Mouse (Mus musculus) spleen, adult 12 weeks (tissue): ENCODE measurements at regions not wholly inside any gene's neighbourhood (a gene's known extent, or its start where the extent isn't known, plus 50 kb on each side); places are given as distances from the start of the nearest gene placed in this dataset.

Experiments used
- DNase-seq: peaks from one replicate; pipeline ENCODE4 v3.0.0; 2022; ENCODE audit warnings: low spot score

DNA sequence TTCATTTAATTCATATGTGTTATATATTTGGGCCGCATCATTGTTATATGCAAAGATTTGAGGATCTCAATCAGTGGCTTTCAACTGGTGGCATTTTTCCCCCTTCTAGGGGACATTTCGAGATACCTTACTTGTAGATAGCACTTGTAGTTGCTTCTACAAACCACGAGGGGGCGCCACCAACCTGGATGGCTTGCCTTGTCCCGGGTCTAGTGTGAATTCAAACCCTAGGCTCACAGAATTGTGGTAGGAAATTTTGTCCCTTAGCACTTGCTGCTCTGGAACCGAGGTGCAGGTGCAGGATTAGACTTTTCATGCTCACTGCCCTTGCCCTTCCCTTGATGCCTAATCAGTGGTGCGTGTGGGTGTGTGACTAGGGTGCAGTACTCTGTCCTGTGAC is 252.2 kb downstream of the Uaca start:
- peak; percentile 42 for DNase-seq

GRCm38 (mm10) chr9:61047289-61047688 is 252.9 kb downstream of the Uaca start:
- DNase-seq, result no peak

DNA sequence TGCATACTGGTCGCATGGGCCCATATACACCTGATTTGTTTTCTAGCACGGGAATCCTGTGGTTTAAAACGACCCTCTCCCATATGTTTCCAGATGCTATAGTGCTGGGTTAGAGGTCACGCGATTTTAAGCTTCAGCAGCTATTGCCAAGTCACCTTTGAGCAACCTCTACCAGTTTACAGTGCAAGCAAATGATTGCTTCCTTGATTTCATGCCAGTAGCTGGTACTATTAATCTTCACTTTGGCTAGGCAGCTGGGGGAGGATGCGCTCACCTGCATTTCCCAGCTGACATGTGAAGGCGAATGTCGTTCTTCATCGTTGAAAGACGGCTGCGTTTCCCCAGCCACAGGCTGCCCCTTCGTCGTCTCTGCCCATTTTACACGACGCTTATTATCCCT is 254.2 kb downstream of the Uaca start:
- no peak for DNase-seq

DNA sequence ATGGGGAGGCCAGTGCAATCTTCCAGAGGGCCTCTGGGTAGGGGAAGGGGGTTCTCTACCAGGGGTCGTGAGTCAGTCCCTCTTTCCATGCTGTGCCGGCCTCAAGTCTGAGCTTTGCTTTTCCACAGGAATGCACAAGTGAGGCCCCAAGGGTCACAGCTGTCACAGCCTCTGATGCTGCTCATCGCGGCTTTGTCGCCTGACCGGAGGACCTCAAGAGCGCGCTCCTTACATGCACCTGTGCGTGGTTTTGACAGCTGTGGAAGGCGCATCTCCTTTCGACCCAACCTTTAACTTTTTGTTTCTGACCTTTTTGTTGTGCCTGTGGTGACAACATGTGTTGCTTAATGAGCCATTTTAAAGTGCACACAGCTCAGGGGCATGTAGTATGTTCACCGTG is 258.3 kb downstream of the Uaca start:
- DNase-seq, result no peak

DNA sequence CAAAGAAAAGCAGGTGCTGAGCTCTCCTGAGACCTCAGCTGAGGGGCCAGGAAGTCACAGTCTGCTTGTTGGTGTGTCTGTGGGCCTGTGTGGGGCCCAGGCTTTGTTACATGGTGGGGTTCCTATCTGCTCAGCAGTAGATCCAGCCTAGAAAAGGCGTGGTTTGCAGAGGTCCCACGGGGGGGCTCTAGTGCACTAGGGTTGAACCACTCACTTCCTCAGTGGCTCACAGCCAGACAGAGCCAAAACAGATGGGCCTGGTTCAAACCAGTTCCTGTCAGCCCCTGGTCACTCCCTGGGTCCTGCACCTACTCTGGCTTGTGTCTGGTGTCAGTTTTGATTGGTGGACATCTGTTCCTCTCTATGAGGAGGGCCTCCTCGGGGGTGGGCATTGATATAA is 260.1 kb downstream of the Uaca start:
- DNase-seq, result peak; percentile 42

DNA sequence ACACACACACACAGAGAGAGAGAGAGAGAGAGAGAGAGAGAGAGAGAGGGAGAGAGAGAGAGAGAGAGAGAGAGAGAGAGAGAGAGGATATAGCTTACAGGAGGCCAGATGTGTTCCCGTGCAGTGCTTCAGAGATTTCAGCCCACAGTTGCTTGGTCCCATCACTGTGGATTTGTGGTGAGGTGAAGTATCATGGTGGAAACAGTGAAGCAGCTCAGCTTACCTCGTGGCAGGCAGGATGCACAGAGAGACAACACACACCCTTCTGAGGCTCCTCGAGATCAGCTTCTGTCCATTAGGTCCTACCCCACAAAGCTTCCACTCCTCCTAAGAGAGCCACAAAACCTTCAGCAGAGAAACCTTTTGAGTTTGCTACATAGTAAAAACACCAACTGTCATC is 261.1 kb downstream of the Uaca start:
- no peak for DNase-seq

- no peak for DNase-seq
Measured at GRCm38 (mm10) chr9:61055928-61056730, 261.8 kb downstream of the Uaca start.

- no peak for DNase-seq
Measured at GRCm38 (mm10) chr9:61056731-61057270, 262.5 kb downstream of the Uaca start.

GRCm38 (mm10) chr9:61059225-61059624 is 264.9 kb downstream of the Uaca start:
- no peak for DNase-seq

DNA sequence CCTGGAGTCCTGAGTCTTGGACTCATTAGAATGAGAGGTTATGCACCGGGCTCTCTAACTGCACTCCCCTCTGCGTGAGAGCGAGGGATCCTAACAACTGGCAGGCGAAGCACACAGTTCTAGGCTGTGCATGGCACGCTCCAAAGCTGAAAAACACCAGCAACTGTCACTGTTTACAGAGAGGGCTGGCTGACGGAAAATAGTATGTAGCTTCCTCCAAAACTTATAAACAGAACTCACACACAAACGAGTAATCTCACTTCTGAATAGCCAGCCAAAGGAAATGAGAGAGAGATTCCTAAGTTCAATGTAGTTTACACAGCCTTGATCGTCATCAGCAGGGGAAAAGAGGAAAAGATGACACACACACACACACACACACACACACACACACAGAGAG is 266.6 kb downstream of the Uaca start:
- DNase-seq, result no peak

DNA sequence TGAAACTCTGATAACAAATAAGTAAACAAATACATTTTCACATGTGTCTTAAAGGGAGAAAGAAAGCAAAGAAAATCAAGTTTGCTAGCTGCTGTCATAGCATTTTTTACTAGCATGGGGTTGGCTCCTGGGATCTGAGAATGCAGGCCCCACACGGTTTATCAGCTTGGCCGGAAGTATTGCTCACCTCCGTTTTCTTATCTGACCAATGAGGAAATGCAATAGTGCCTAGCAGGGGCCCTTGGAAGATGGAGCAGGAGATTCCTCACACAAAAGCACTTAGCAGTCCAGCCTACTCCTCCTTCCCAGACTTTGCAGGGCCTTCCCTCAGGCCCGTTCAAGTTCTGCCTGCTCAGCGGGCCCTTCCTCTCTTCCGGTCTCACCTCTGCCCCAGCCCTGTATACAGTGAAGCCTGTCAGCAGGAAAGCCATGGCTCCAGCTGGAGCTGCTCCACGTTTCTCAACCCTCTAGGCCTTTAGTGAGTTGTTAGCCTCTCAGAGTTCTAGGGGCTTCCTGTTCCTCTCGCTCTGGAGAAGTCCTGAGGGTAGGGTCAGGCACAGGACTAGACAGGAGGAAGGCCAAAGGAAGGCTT is 270.5 kb downstream of the Uaca start:
- DNase-seq, result no peak

- no peak for DNase-seq
Measured at GRCm38 (mm10) chr9:61069553-61070314, 275.4 kb downstream of the Uaca start.

GRCm38 (mm10) chr9:61070315-61070707 is 276.0 kb downstream of the Uaca start:
- DNase-seq, result no peak

GRCm38 (mm10) chr9:61070861-61071260 is 276.5 kb downstream of the Uaca start:
- no peak for DNase-seq

- no peak for DNase-seq
Measured at GRCm38 (mm10) chr9:61073482-61073881, 279.1 kb downstream of the Uaca start.

GRCm38 (mm10) chr9:61075071-61075470 is 280.7 kb downstream of the Uaca start:
- no peak for DNase-seq

- DNase-seq, result no peak
Measured at GRCm38 (mm10) chr9:61077181-61077580, 282.8 kb downstream of the Uaca start.

GRCm38 (mm10) chr9:61077807-61078206 is 283.5 kb downstream of the Uaca start:
- DNase-seq, result no peak

- DNase-seq, result no peak
Measured at GRCm38 (mm10) chr9:61081474-61082021, 287.2 kb downstream of the Uaca start.

DNA sequence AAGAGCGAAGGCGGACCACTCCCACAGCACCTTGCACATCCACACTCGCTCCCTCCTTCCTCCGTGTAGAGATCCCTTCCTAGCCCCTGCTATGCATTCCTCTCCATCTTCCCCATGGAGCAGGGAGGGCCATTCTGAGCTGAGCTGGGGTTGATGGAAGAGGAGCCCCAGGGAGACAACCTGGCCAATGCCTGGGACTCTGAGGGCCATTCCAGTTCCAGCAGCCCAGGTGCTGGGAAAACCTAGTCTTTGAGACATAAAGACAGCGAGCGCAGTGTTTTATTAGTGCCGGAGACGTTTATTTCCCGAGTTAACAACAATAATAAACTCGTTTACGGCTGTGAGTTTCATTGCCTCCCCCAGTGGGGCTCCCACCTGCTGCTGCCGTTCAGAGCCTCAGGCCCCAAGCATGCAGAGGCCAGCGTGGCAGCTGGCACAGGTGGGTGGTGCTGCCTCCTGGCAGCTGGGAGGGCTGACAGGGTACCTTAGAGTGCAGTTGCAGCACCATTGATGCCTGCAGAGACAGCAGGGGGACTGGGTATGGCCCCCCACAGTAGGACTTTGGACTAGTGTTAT is 287.4 kb upstream of the Tle3 start:
- DNase-seq, result no peak

GRCm38 (mm10) chr9:61087035-61087434 is 285.1 kb upstream of the Tle3 start:
- DNase-seq, result no peak

- no peak for DNase-seq
Measured at GRCm38 (mm10) chr9:61089066-61089686, 283.0 kb upstream of the Tle3 start.
